Mouse (Mus musculus) G1E (cell line): Measurements from ENCODE around the gene Krtap14.

Experiments
- CTCF ChIP-seq: IDR thresholded peaks from 2 replicates; pipeline ENCODE4 v1.5.1; 2012; ENCODE audit warnings: low read depth, low read length, inconsistent platforms, mixed read lengths
- POLR2AphosphoS5 ChIP-seq: IDR thresholded peaks from 2 replicates; pipeline ENCODE4 v1.6.1; 2012; ENCODE audit warnings: low read depth, low read length, inconsistent platforms; ENCODE audit not compliant: insufficient replicate concordance

GRCm38 (mm10) chr16:88820066-88820465 lies 5.9 kb downstream of the Krtap14 start, which contains the start of gene Krtap15:
- no peak for TF ChIP-seq CTCF
- no peak for TF ChIP-seq POLR2AphosphoS5
